Mouse (Mus musculus): ENCODE data around the gene Mrln. TPM values are rescaled to one million over a fixed set of nuclear protein-coding genes. Genes with fewer than 3 reads are reported as not detected.
A peak's percentile ranks its signal among the peaks of the same experiment; 100 is the strongest.

The Mrln gene
- polyA plus RNA-seq, 1 experiment from 2014 or later = 0.76 TPM

DNA sequence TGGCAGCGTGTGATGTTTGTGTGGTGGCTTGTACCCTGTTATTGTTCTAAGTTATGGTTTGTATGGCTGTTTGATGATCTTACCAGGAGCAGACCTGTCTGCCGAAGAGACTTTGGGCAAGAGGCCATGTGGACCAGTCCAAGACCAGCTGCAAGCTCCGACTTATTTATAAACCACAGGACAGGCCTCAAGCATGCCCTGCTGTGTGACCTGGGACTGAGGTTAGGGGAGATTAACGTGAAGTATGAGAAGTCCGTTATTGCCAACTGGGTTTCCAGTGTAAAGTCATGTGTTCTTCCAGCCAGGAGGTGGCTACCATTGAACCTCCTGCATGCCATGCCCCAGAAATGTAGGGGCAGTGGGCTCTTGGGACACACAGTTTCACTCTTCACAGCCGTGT lies 25.9 kb downstream of the Mrln start:
- 71% methylated on average over 6 of the region's 6 CpGs for WGBS
- ATAC-seq (replicated peaks; ENCODE audit: insufficient number of reproducible peaks, insufficient read depth, low FRiP score, low read depth) = no peak

DNA sequence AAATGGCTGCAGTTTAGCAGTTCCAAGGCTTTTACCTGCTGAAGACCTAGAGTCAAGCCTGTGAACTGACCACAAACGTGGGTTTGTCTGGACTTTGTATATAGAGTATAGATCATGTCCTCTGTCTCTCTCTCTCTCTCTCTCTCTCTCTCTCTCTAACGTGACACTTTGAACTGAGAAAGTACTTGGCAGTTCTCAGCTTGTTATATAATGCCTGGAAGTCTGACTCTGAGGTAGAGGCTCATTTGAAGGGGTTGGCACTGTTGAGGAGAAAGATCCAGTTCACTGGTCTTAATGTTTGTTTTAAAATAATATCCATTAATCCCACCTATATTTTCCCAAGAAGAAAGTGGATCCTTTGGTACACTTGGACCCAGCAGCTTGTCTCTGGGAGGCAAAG lies 33.5 kb downstream of the Mrln start:
- Histone ChIP-seq H3K9ac (no peak overlapping the region), H3K4me1 (replicated peaks) (no peaks in the 10 kb centered on the region), H3K27me3 (no peaks in the 10 kb centered on the region), H3K9me3 (replicated peaks) (no peaks in the 10 kb centered on the region), H3K36me3 (no peaks in the 10 kb centered on the region), H3K4me2 (no peak overlapping the region), H3K27ac (no peak overlapping the region), H3K4me3 (no peak overlapping the region)
- WGBS = 63% methylated on average over 2 of the region's 2 CpGs
- no peak for ATAC-seq (replicated peaks; ENCODE audit: insufficient number of reproducible peaks, insufficient read depth, low FRiP score, low read depth)

More for the DNA sequence above, 25.9 kb downstream of the Mrln start:
- Histone ChIP-seq H3K9ac (no peak overlapping the region), H3K27me3 (no peaks in the 10 kb centered on the region), H3K27ac (no peak overlapping the region), H3K9me3 (replicated peaks) (no peaks in the 10 kb centered on the region), H3K36me3 (no peaks in the 10 kb centered on the region), H3K4me1 (replicated peaks) (no peaks in the 10 kb centered on the region), H3K4me3 (no peak overlapping the region), H3K4me2 (no peak overlapping the region)

- ATAC-seq (replicated peaks; ENCODE audit: insufficient number of reproducible peaks, insufficient read depth, low FRiP score, low read depth) = no peak
- Histone ChIP-seq H3K27ac (no peak overlapping the region), H3K4me1 (replicated peaks) (peaks cover 16% of the 10 kb centered on the region), H3K4me3 (no peak overlapping the region), H3K36me3 (no peaks in the 10 kb centered on the region), H3K9me3 (replicated peaks) (no peaks in the 10 kb centered on the region), H3K27me3 (peaks cover 11% of the 10 kb centered on the region; the same call in 1 of the 2 replicates), H3K9ac (no peak overlapping the region), H3K4me2 (no peak overlapping the region)
- WGBS = 42% methylated on average over 8 of the region's 8 CpGs
Observed at GRCm38 (mm10) chr10:70242751-70243444, 38.4 kb downstream of the Mrln start.

- H3K27ac ChIP-seq = no peak within 1 kb of the TSS
Observed at GRCm38 (mm10) chr10:70244921-70245558, 40.6 kb downstream of the Mrln start, which contains the start of gene Slc16a9. Slc16a9 (plus strand) TSS chr10:70245100.

DNA sequence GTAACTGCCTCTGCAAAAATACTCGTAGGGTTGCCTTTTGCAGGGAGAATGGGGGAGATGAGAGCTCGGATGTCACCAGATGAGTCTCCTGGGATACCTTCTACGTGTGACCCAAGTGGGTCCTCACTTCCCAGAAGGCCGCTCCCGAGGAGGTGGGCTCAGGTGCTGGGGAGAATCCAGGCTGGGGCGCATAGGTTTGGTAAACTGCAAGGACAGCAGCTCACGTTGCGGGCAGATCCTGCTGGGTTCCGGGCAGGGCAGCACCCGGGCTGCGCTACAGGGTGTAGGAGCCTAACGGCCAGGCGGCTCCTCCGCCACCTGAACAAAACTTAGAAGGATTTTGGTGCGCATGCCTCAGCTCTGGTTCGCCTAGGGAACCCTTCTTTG lies 41.1 kb downstream of the Mrln start:
- ATAC-seq (replicated peaks; ENCODE audit: insufficient number of reproducible peaks, insufficient read depth, low FRiP score, low read depth) = no peak

More at GRCm38 (mm10) chr10:70244921-70245558, 40.6 kb downstream of the Mrln start, which contains the start of gene Slc16a9:
- Histone ChIP-seq H3K9ac (peak within 1 kb of the TSS; percentile 62), H3K36me3 (no peaks in the 10 kb centered on the region), H3K9me3 (replicated peaks) (no peaks in the 10 kb centered on the region), H3K4me1 (replicated peaks) (peaks cover 16% of the 10 kb centered on the region), H3K4me2 (peak within 1 kb of the TSS; percentile 95), H3K4me3 (peak within 1 kb of the TSS; percentile 65), H3K27me3 (peaks cover 18% of the 10 kb centered on the region)
- peak; percentile 87 for ATAC-seq (replicated peaks; ENCODE audit: insufficient number of reproducible peaks, insufficient read depth, low FRiP score, low read depth)
- WGBS = under 1% methylated on average over 53 of the region's 54 CpGs

DNA sequence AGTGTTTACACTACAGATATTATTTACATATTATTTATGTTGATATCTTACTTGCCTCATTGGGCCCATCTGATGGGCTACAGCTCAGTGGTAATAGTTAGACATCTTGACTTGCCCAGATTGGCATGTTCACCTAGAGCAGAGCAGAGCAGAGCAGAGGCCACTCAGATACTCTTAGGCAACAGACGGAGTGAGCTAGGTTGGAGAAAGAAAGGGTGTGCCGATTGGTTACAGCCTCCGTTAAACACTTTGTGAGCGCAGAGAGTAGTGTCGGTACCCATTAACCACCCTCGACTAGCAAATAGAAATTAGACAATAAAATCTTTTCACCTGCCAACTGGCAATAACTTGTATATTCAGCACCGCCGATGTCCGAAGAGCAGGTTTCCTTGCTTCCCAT lies 41.6 kb downstream of the Mrln start:
- Histone ChIP-seq H3K27me3 (peaks cover 18% of the 10 kb centered on the region), H3K36me3 (no peaks in the 10 kb centered on the region), H3K4me1 (replicated peaks) (peaks cover 16% of the 10 kb centered on the region), H3K9me3 (replicated peaks) (no peaks in the 10 kb centered on the region), H3K4me2 (peak overlapping the region; percentile 95), H3K4me3 (peak overlapping the region; percentile 65), H3K9ac (no peak overlapping the region), H3K27ac (no peak overlapping the region)
- no peak for ATAC-seq (replicated peaks; ENCODE audit: insufficient number of reproducible peaks, insufficient read depth, low FRiP score, low read depth)
- WGBS = 44% methylated on average over 9 of the region's 9 CpGs

More for the DNA sequence above, 41.1 kb downstream of the Mrln start:
- 2% methylated on average over 16 of the region's 16 CpGs for WGBS
- peak overlapping the region; percentile 65 for H3K4me3 ChIP-seq
- peaks cover 18% of the 10 kb centered on the region for H3K27me3 ChIP-seq
- peak overlapping the region; percentile 62 for H3K9ac ChIP-seq
- H3K4me2 ChIP-seq = peak overlapping the region; percentile 95
- H3K9me3 ChIP-seq (replicated peaks) = no peaks in the 10 kb centered on the region
- H3K27ac ChIP-seq = no peak overlapping the region
- H3K36me3 ChIP-seq = no peaks in the 10 kb centered on the region
- peaks cover 16% of the 10 kb centered on the region for H3K4me1 ChIP-seq (replicated peaks)

- peaks cover 18% of the 10 kb centered on the region for H3K27me3 ChIP-seq
- no peak overlapping the region for H3K4me2 ChIP-seq
Observed at GRCm38 (mm10) chr10:70250354-70250753, 45.9 kb downstream of the Mrln start.

DNA sequence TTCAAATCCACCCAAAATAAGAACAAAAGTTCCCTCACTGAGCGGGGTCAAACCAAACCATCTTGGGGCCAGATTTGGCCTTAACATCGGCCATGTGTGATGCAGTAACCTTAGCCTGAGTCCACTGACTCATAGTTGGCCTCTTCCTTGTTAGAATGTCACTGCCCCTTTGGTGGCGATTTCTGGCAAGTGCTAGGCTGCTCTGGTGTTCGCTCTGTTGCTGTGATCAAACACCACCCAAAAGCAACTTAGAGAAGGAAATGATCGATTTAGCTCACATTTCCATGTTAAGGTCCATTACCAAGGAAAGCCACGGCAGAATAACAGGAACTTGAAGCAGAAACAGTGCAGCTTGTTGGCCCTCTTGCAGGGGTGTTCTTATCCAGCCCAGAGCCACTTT lies 46.3 kb downstream of the Mrln start:
- Histone ChIP-seq H3K27me3 (peaks cover 14% of the 10 kb centered on the region), H3K9ac (no peak overlapping the region), H3K36me3 (no peaks in the 10 kb centered on the region), H3K4me2 (no peak overlapping the region), H3K27ac (no peak overlapping the region), H3K9me3 (replicated peaks) (no peaks in the 10 kb centered on the region), H3K4me1 (replicated peaks) (peaks cover 5% of the 10 kb centered on the region), H3K4me3 (no peak overlapping the region)
- WGBS = 76% methylated on average over 6 of the region's 6 CpGs
- ATAC-seq (replicated peaks; ENCODE audit: insufficient number of reproducible peaks, insufficient read depth, low FRiP score, low read depth) = no peak

More at GRCm38 (mm10) chr10:70250354-70250753, 45.9 kb downstream of the Mrln start:
- 84% methylated on average over 4 of the region's 4 CpGs for WGBS
- peaks cover 10% of the 10 kb centered on the region for H3K4me1 ChIP-seq (replicated peaks)
- H3K9me3 ChIP-seq (replicated peaks) = no peaks in the 10 kb centered on the region
- H3K9ac ChIP-seq = no peak overlapping the region
- H3K4me3 ChIP-seq = no peak overlapping the region
- H3K27ac ChIP-seq = no peak overlapping the region
- ATAC-seq (replicated peaks; ENCODE audit: insufficient number of reproducible peaks, insufficient read depth, low FRiP score, low read depth) = no peak
- H3K36me3 ChIP-seq = no peaks in the 10 kb centered on the region

- H3K4me1 ChIP-seq (replicated peaks) = no peaks in the 10 kb centered on the region
- H3K9ac ChIP-seq = no peak overlapping the region
- H3K27ac ChIP-seq = no peak overlapping the region
- no peak overlapping the region for H3K4me2 ChIP-seq
- no peaks in the 10 kb centered on the region for H3K9me3 ChIP-seq (replicated peaks)
- WGBS = 74% methylated on average over 4 of the region's 4 CpGs
- H3K36me3 ChIP-seq = no peaks in the 10 kb centered on the region
- H3K4me3 ChIP-seq = no peak overlapping the region
- H3K27me3 ChIP-seq = no peaks in the 10 kb centered on the region
- no peak for ATAC-seq (replicated peaks; ENCODE audit: insufficient number of reproducible peaks, insufficient read depth, low FRiP score, low read depth)
Observed at GRCm38 (mm10) chr10:70254666-70255065, 50.2 kb downstream of the Mrln start.

GRCm38 (mm10) chr10:70255601-70256210 lies 51.2 kb downstream of the Mrln start:
- no peak overlapping the region for H3K9ac ChIP-seq
- no peak overlapping the region for H3K4me3 ChIP-seq
- no peak for ATAC-seq (replicated peaks; ENCODE audit: insufficient number of reproducible peaks, insufficient read depth, low FRiP score, low read depth)
- 84% methylated on average over 15 of the region's 15 CpGs for WGBS
- no peak overlapping the region for H3K27ac ChIP-seq
- H3K4me2 ChIP-seq = no peak overlapping the region
- H3K9me3 ChIP-seq (replicated peaks) = no peaks in the 10 kb centered on the region
- H3K27me3 ChIP-seq = no peaks in the 10 kb centered on the region
- H3K36me3 ChIP-seq = no peaks in the 10 kb centered on the region
- H3K4me1 ChIP-seq (replicated peaks) = no peaks in the 10 kb centered on the region

- Histone ChIP-seq H3K27me3 (no peaks in the 10 kb centered on the region), H3K9ac (no peak overlapping the region), H3K4me1 (replicated peaks) (no peaks in the 10 kb centered on the region), H3K4me3 (no peak overlapping the region), H3K27ac (no peak overlapping the region), H3K9me3 (replicated peaks) (no peaks in the 10 kb centered on the region), H3K4me2 (no peak overlapping the region), H3K36me3 (no peaks in the 10 kb centered on the region)
- no peak for ATAC-seq (replicated peaks; ENCODE audit: insufficient number of reproducible peaks, insufficient read depth, low FRiP score, low read depth)
- 68% methylated on average over 4 of the region's 4 CpGs for WGBS
Observed at GRCm38 (mm10) chr10:70257029-70257428, 52.6 kb downstream of the Mrln start.

Data from heart, embryonic 15.5 days (tissue).